Mouse (Mus musculus) right cerebral cortex, adult 2 months (tissue): ENCODE measurements around the gene Acox1.

Experiments used
- DNase-seq, 2 experiments: peaks; one replicate each; pipeline ENCODE4 v3.0.0; 2021 to 2022; ENCODE audit warnings: low spot score in 2 of 2

Acox1 gene

GRCm38 (mm10) chr11:116212847-116213246 is 14.0 kb upstream of the Acox1 start:
- no peak for DNase-seq

DNA sequence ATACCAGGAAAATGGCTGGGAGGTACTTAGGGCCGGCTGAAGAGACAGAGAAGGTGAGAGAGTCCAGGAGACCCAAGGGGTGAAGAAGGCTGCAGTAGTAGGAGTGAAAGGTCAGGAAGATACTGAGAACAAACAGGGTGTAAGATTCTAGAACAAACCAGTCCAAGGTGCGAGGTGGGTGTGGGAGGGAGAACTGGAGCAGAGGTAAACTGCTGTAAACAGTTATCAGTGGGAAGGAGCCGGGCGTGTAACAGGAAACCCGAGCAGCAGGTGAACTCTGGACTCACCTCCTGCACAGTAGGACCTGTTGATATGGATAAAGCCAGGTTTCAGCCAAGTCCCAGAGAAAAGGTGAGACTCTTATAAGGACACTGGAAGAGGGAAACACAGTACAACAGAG is 11.9 kb upstream of the Acox1 start:
- DNase-seq = no peak

DNA sequence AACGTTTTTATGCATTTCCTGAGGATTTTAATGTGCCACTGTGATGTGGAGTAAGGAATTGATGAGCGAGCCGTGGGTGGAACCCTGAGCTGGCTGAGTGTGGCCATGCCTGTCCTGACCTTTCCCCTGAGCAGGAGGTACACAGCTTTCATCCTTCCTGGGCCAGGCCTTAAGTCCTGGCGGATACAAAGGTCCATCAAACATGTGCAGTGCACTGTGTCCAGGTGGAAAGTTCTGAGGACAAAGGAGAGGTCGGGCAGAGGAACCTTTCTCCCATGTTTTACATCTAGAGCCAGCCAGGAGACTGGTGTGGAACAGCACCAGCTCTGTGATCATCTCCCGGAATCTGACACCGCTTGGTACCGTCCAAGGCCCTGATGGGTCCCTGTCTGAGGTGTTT is 10.4 kb upstream of the Acox1 start:
- DNase-seq = no peak

DNA sequence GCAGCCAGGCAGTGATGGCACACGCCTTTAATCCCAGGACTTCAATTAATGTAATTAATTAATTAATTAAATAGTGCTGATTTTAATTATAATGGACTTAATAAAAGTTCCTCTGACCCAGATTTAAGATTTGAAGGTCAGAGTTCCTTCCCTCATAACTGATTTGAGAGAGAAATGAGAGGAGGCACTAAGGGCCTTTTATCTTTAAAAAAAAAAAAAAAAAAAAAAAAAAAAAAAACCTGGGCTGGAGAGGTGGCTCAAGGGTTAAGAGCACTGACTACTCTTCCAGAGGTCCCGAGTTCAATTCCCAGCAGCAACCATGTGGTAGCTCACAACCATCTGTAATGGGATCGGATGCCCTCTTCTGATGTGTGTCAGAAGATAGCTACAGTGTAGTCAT is 9.8 kb upstream of the Acox1 start:
- DNase-seq = no peak

DNA sequence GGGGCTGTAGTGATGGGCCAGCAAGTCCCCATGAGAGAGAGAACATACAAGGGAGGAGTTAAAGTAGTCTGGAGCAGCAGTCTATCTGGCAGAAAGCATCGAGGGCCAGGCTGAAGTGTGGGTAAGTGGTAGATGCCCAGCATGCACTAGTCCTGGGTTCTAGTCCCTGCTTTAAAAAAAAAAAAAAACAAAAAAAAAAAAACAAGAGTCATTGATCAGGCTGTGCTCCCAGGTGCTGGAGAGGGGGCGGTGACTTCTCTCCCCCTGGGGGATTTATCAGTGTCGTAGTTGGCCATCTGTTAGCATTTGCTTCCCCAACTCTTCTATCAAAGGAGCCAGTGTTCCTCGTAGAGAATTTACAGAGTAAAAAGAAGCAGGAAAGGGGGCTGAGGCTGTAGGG is 7.8 kb upstream of the Acox1 start:
- DNase-seq = no peak

GRCm38 (mm10) chr11:116203150-116203549 is 4.3 kb upstream of the Acox1 start:
- no peak for DNase-seq

- DNase-seq = no peak
Measured at GRCm38 (mm10) chr11:116201151-116201550, 2.3 kb upstream of the Acox1 start.

DNA sequence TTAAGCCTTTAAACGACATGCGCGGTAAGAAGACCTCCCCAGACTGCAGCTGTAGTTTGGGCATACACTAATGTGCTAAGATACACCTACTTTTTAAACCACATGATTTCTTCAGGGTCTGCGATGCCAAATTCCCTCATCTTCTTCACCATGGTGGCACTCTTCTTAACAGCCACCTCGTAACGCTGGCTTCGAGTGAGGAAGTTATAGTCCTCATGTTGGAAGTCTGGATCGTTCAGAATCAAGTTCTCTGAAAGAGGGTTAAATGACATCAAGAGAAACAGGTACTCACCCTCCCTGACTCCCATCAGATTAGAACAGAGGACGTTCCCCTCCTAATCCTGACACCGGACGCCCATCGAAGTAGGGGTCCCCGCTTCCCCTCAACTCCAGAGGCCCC is 713 bp downstream of the Acox1 start:
- DNase-seq = no peak

DNA sequence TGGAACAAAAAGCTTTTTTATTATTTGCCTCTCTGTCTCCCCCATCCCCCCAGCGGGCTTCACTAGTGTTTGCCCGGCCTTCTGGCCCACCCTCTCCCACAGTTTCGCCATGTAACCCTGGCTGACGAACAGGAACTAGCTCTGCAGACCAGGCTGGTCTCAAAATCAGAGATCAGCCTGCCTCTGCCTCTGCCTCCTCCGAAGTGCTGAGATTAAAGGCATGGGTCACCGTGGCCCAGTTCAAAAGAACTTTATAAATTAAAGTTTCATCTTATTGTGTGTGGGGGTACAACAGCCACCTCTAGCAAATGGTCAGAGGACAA is 1.3 kb downstream of the Acox1 start:
- DNase-seq = no peak

GRCm38 (mm10) chr11:116196866-116197583 is 1.8 kb downstream of the Acox1 start:
- DNase-seq = no peak

DNA sequence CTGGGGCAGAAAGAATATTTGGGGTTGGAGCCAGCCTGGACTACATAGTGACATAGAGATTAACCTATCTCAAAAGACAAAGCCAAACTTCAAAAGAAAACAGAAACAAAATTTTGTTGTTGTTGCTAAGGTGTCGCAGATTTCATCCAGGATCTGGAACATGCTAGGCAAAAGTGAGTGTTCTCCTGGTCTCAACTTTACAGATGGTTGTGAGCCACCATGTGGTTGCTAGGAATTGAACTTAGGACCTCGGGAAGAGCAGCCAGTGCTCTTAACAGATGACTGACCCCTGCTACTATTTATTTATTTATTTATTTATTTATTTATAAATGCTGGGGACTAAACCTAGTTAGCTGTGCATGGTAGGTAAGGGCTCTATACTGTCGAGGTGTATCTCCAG is 2.5 kb downstream of the Acox1 start:
- DNase-seq = no peak

- no peak for DNase-seq
Measured at GRCm38 (mm10) chr11:116195252-116195651, 3.6 kb downstream of the Acox1 start.

- DNase-seq = no peak
Measured at GRCm38 (mm10) chr11:116194619-116195018, 4.2 kb downstream of the Acox1 start.

GRCm38 (mm10) chr11:116187226-116187930 is 11.5 kb downstream of the Acox1 start:
- no peak for DNase-seq

DNA sequence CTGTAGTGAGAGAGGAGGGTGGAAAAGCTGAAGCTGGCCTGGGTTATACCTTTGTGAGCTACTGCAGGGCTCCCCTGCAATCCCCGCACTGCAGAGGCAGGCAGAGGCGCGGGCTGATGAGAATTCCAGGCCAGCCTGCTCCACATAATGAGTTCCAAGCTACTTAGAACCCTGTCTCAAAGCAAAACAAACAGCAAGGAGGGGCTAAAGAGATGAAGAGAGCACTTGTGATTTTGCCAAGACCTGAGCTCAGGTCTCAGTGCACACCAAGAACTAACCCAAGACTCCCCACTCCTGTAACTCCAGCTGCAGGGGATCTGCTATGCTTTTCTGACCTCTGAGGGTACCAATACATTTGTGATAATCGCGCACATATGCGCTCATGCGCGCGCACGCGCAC is 12.5 kb downstream of the Acox1 start:
- no peak for DNase-seq

GRCm38 (mm10) chr11:116185836-116186235 is 13.0 kb downstream of the Acox1 start:
- DNase-seq = peak in 1 of 2 experiments; percentile 26

GRCm38 (mm10) chr11:116178411-116179121 is 20.3 kb downstream of the Acox1 start:
- DNase-seq = no peak

- DNase-seq = no peak
Measured at GRCm38 (mm10) chr11:116176010-116176409, 22.8 kb downstream of the Acox1 start.

- DNase-seq = no peak
Measured at GRCm38 (mm10) chr11:116174775-116175448, 23.9 kb downstream of the Acox1 start.

DNA sequence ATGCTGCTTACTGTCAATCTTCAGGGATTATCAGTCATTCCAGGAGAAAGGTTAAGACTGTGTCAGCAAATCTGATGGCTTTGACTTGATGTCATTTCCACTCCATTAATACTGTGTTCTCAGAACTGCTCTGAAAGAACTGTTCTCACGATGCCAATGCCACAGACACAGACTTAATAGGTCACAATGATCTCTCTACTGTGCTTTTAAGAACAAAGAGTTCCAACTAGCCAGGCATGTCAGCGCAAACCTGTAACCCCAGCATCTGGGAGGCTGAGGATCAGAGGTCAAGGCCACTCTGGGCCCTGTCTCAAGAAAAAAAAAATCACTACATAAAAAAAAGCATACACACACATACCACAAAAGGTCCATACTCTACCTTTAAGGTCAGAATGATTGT is 26.9 kb downstream of the Acox1 start:
- DNase-seq = no peak

- DNase-seq = no peak
Measured at GRCm38 (mm10) chr11:116170003-116170800, 28.6 kb downstream of the Acox1 start.

DNA sequence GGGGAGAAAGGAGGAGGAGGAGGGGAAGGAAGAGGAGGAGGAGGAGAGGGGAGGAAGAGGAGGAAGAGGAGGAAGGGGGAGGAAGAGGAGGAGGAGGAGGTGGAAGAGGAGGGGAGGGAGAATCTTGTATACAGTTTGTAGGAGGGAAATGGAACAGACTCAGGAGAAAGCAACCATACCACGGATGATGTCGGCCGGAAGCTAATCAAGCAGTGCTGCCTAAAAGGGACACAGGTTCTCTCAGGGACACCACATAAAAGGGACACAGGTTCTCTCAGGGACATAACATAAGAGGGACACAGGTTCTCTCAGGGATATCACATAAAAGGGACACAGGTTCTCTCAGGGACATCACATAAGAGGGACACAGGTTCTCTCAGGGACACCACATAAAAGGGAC is 29.6 kb downstream of the Acox1 start:
- no peak for DNase-seq
